Mouse (Mus musculus): ENCODE data around the gene Col18a1. TPM values are rescaled to one million over a fixed set of nuclear protein-coding genes. Genes with fewer than 3 reads are reported as not detected.

The Col18a1 gene
- polyA plus RNA-seq, 1 experiment from 2014 or later, result 87.8 TPM

DNA sequence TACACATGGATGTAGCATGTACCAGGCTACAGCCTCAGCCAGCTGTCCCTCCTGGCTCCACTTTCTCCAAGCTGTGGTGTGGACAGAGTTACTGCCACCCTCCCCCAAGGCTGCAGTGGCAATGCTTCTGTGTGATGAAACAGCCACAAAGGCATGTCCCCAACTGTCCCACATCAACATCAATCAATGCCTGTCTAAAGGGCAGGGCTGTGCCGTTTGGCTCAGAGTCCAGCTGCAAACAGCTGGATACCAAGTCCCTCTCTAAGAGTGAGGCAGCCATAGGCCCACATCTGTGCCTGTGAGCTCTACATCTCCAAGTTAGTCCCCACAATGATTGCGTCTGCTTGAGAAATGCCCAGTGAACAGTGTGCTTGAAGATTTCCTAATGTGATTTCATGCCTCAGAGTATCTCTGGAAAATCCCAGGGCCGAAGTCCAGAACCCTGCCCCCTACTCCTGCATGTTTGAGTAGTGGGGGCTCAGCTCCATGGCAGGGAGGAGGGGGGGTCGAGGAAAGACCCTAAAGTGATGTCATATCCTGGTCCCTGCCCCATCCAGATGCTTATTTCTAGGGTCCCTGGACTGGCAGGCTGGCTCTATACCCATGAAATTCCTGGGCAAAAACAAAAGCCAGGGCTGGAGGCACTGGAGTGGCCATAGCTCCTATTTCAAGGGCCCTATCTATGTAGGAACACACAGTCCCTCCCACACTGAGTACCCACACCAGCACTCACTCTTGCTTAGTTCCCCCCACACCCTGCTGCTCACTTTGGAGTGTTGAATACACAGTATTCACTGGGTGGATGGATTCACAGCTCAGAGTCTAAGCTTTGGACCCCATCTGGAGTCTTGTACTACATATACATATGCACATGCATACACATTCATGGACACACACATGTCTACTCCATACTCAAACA, 49.6 kb downstream of the Col18a1 start:
- no peak overlapping the region; the same call in 1 of the 2 replicates for H3K9ac ChIP-seq
- 32% methylated on average over 4 of the region's 4 CpGs for WGBS
- H3K4me1 ChIP-seq, result peaks cover 23% of the 10 kb centered on the region
- H3K4me2 ChIP-seq (replicated peaks), result no peak overlapping the region
- ATAC-seq (ENCODE audit: low FRiP score, low read depth), result peak; percentile 45; the same call in 1 of the 2 replicates
- H3K27ac ChIP-seq, result no peak overlapping the region
- no peak overlapping the region for H3K4me3 ChIP-seq
- no peaks in the 10 kb centered on the region for H3K36me3 ChIP-seq
- H3K9me3 ChIP-seq, result no peaks in the 10 kb centered on the region
- H3K27me3 ChIP-seq, result no peaks in the 10 kb centered on the region

- peak overlapping the region; percentile 23 for H3K4me2 ChIP-seq (replicated peaks)
These were observed 52.7 kb downstream of the Col18a1 start for GRCm38 (mm10) chr10:77113489-77114240.

DNA sequence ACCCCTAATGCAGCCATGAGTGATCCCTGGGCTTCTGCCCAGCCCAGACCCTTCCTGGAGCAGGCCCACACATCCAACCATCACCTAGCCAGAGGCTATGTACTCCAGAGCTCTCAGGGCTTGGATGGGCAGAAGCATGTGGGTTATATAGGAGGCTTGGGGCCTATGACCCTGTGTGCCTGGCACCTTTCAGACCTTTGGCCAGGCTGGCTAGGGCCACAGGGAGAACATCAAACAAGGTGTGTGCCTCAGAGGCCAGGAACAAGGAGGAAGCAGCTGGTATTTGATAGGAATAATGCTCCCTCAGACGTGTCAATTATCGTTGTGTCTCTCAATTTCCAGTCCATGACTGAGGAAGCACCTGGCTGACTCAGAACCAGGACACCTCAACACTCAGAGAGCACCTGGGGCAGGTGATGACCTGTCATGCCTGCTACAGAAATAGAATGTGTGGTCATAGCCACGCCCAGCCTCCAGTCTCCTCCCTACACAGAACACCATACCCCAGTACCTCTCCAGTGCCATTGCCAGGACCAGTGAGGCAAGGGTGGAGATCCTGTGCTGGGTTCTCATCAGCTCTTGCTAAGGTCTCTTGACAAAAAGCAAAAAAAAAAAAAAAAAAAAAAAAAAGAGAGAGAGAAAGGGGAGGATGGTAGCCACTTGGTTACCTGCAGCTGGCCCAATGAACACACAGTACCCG, 54.6 kb downstream of the Col18a1 start:
- ATAC-seq (ENCODE audit: low FRiP score, low read depth), result no peak
- Histone ChIP-seq H3K9ac (no peak overlapping the region), H3K27me3 (no peaks in the 10 kb centered on the region), H3K36me3 (no peaks in the 10 kb centered on the region), H3K27ac (no peak overlapping the region), H3K4me1 (peaks cover 35% of the 10 kb centered on the region), H3K4me2 (replicated peaks) (no peak overlapping the region), H3K4me3 (no peak overlapping the region), H3K9me3 (no peaks in the 10 kb centered on the region)
- WGBS, result 68% methylated on average over 4 of the region's 4 CpGs

More at GRCm38 (mm10) chr10:77113489-77114240, 52.7 kb downstream of the Col18a1 start:
- 49% methylated on average over 19 of the region's 19 CpGs for WGBS
- H3K9me3 ChIP-seq, result no peaks in the 10 kb centered on the region
- H3K9ac ChIP-seq, result no peak overlapping the region; the same call in 1 of the 2 replicates
- no peak for ATAC-seq (ENCODE audit: low FRiP score, low read depth)
- H3K36me3 ChIP-seq, result no peaks in the 10 kb centered on the region
- peaks cover 38% of the 10 kb centered on the region for H3K4me1 ChIP-seq
- H3K27ac ChIP-seq, result no peak overlapping the region; the same call in 1 of the 2 replicates
- no peaks in the 10 kb centered on the region for H3K27me3 ChIP-seq
- H3K4me3 ChIP-seq, result 0 out of 2 replicates have a peak overlapping the region, but pooled peaks have one; percentile 2

- WGBS, result 51% methylated on average over 7 of the region's 7 CpGs
- no peak overlapping the region for H3K27ac ChIP-seq
- H3K27me3 ChIP-seq, result no peaks in the 10 kb centered on the region
- H3K4me1 ChIP-seq, result peaks cover 32% of the 10 kb centered on the region
- H3K4me3 ChIP-seq, result no peak overlapping the region
- H3K4me2 ChIP-seq (replicated peaks), result no peak overlapping the region
- no peaks in the 10 kb centered on the region for H3K9me3 ChIP-seq
- ATAC-seq (ENCODE audit: low FRiP score, low read depth), result no peak
- H3K9ac ChIP-seq, result no peak overlapping the region
- no peaks in the 10 kb centered on the region for H3K36me3 ChIP-seq
These were observed 55.5 kb downstream of the Col18a1 start for GRCm38 (mm10) chr10:77110843-77111242.

DNA sequence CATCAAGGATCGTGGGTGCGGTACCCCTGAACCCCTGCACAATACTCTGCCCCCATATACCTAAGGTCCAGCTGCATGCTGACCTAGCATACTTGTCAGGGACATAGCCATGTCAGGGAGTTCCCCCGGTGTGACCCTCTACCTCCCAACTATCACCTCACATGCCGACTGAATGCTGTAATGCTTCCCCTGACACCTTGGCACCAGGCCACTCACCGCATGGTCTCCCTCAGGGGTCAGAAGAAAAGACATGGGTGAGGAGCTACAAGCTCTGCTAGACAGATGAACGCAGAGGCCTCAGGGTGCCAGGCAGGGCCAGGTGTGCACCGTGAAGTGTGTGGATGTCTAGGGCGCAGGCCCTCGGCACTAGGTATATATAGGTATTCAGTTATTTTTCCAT, 56.3 kb downstream of the Col18a1 start:
- H3K4me1 ChIP-seq, result peaks cover 32% of the 10 kb centered on the region
- ATAC-seq (ENCODE audit: low FRiP score, low read depth), result no peak
- H3K36me3 ChIP-seq, result no peaks in the 10 kb centered on the region
- H3K9me3 ChIP-seq, result no peaks in the 10 kb centered on the region
- no peak overlapping the region for H3K4me2 ChIP-seq (replicated peaks)
- H3K27ac ChIP-seq, result no peak overlapping the region
- H3K27me3 ChIP-seq, result no peaks in the 10 kb centered on the region
- no peak overlapping the region for H3K9ac ChIP-seq
- 83% methylated on average over 9 of the region's 9 CpGs for WGBS
- H3K4me3 ChIP-seq, result no peak overlapping the region

- 64% methylated on average over 4 of the region's 4 CpGs for WGBS
- Histone ChIP-seq H3K4me3 (no peak overlapping the region), H3K4me1 (peaks cover 16% of the 10 kb centered on the region), H3K27ac (no peak overlapping the region), H3K4me2 (replicated peaks) (no peak overlapping the region), H3K36me3 (no peaks in the 10 kb centered on the region), H3K9ac (no peak overlapping the region), H3K9me3 (no peaks in the 10 kb centered on the region), H3K27me3 (no peaks in the 10 kb centered on the region)
- no peak for ATAC-seq (ENCODE audit: low FRiP score, low read depth)
These were observed 58.2 kb downstream of the Col18a1 start for GRCm38 (mm10) chr10:77108106-77108505.

GRCm38 (mm10) chr10:77104327-77104726, 62.0 kb downstream of the Col18a1 start:
- no peak overlapping the region for H3K4me2 ChIP-seq (replicated peaks)
- no peaks in the 10 kb centered on the region for H3K4me1 ChIP-seq
- no peaks in the 10 kb centered on the region for H3K36me3 ChIP-seq
- no peaks in the 10 kb centered on the region for H3K27me3 ChIP-seq
- no peak overlapping the region for H3K4me3 ChIP-seq
- H3K27ac ChIP-seq, result no peak overlapping the region
- no peaks in the 10 kb centered on the region for H3K9me3 ChIP-seq
- H3K9ac ChIP-seq, result no peak overlapping the region
- no peak for ATAC-seq (ENCODE audit: low FRiP score, low read depth)

DNA sequence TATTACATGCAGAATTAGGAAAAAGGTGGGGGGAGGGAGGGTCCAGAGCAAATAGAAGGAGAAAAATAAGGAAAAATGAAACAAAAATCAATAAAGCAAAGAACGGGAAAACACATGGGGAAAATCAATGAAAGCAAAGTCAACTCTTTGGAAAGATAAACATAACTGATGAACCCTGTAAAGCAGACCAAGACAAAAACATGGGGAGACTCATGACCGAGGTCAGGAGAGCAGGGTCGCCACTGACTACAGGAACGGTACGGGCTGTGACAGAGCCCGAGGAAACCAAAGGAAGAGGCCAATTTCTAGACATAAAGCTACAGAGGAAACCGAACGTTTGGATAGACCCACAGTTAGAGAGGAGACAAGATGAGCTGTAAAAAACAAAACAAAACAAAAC, 62.7 kb downstream of the Col18a1 start:
- Histone ChIP-seq H3K4me3 (no peak overlapping the region), H3K27me3 (no peaks in the 10 kb centered on the region), H3K9ac (no peak overlapping the region), H3K27ac (no peak overlapping the region), H3K36me3 (no peaks in the 10 kb centered on the region), H3K4me1 (0 out of 2 replicates have a peak, but pooled peaks cover 6% of the 10 kb centered on the region), H3K9me3 (no peaks in the 10 kb centered on the region), H3K4me2 (replicated peaks) (no peak overlapping the region)
- 78% methylated on average over 8 of the region's 8 CpGs for WGBS
- no peak for ATAC-seq (ENCODE audit: low FRiP score, low read depth)

- Histone ChIP-seq H3K27me3 (no peaks in the 10 kb centered on the region), H3K4me1 (peaks cover 18% of the 10 kb centered on the region; the same call in 1 of the 2 replicates), H3K27ac (no peak overlapping the region), H3K4me2 (replicated peaks) (no peak overlapping the region), H3K9ac (no peak overlapping the region), H3K9me3 (no peaks in the 10 kb centered on the region), H3K4me3 (no peak overlapping the region), H3K36me3 (peaks cover 4% of the 10 kb centered on the region; the same call in 1 of the 2 replicates)
- 69% methylated on average over 4 of the region's 4 CpGs for WGBS
- ATAC-seq (ENCODE audit: low FRiP score, low read depth), result no peak
These were observed 66.6 kb downstream of the Col18a1 start for GRCm38 (mm10) chr10:77099777-77100176.

- Histone ChIP-seq H3K27ac (no peak overlapping the region), H3K27me3 (no peaks in the 10 kb centered on the region), H3K36me3 (peaks cover 4% of the 10 kb centered on the region; the same call in 1 of the 2 replicates), H3K4me3 (no peak overlapping the region), H3K4me1 (peaks cover 18% of the 10 kb centered on the region; the same call in 1 of the 2 replicates), H3K4me2 (replicated peaks) (no peak overlapping the region), H3K9ac (no peak overlapping the region; the same call in 1 of the 2 replicates), H3K9me3 (no peaks in the 10 kb centered on the region)
- WGBS, result 85% methylated on average over 2 of the region's 2 CpGs
- ATAC-seq (ENCODE audit: low FRiP score, low read depth), result no peak
These were observed 67.7 kb downstream of the Col18a1 start for GRCm38 (mm10) chr10:77098619-77099018.

DNA sequence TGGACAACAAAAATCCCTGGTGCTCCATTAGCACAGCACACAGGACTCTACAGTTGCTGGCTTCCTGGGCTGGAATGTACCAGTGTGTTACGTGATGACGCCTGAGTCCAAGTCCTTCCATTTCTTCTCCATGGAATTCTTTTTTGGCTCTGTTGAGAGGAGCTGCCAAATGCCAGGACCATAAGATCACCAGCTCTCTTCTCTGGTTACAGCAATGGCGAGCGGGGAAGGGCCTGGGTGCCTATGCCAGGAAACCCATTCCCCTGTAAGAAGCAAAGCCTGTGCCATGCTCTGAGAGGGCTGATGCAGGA, 68.5 kb downstream of the Col18a1 start:
- H3K4me3 ChIP-seq, result no peak overlapping the region
- WGBS, result 79% methylated on average over 4 of the region's 4 CpGs
- H3K27ac ChIP-seq, result peak overlapping the region; percentile 28; the same call in 1 of the 2 replicates
- peaks cover 3% of the 10 kb centered on the region for H3K9me3 ChIP-seq
- peaks cover 18% of the 10 kb centered on the region; the same call in 1 of the 2 replicates for H3K4me1 ChIP-seq
- no peak; the same call in 1 of the 2 replicates for ATAC-seq (ENCODE audit: low FRiP score, low read depth)
- no peak overlapping the region for H3K4me2 ChIP-seq (replicated peaks)
- no peaks in the 10 kb centered on the region for H3K27me3 ChIP-seq
- H3K36me3 ChIP-seq, result peaks cover 4% of the 10 kb centered on the region
- no peak overlapping the region for H3K9ac ChIP-seq
